Mouse (Mus musculus) layer of hippocampus, postnatal 14 days (tissue): Measurements from ENCODE around the gene Ttc8. TPM values are rescaled to one million over a fixed set of nuclear protein-coding genes. Genes with fewer than 3 reads are reported as not detected.
"Not testable (repeated sequence)": the region's sequence is repeated elsewhere in the genome, so short reads cannot be mapped to it uniquely, and the experiment has no call there.

Source experiments
- DNase-seq, 2 experiments: peaks; one replicate each; pipeline ENCODE4 v3.0.0; 2021 to 2022; ENCODE audit warnings: low spot score in 2 of 2, mixed read lengths in 1 of 2
- long read RNA-seq, 2 experiments: library from polyadenylated mRNA; stranded (forward); transcript quantifications; one replicate each; pipeline ENCODE4 v2.0.0; 2021
- total RNA-seq, 2 experiments: library from RNA; stranded (reverse); gene quantifications; 2 replicates each; pipeline ENCODE4 v1.2.3; 2021

Ttc8 gene
- 10 to 100 TPM; 29.7 to 29.8 TPM for total RNA-seq
- long read RNA-seq, experiment 1, transcript Ttc8-202 (14 exons, 2,272 nt): major isoform, 12 of 18 reads
- long read RNA-seq, experiment 1, partial matches to known transcripts: 0 of 18 reads
- long read RNA-seq, experiment 1, other reads (novel, unspliced or antisense): 5 of 18 reads
- long read RNA-seq, experiment 2, transcript Ttc8-202 (14 exons, 2,272 nt): major isoform, 18 of 21 reads
- long read RNA-seq, experiment 2, partial matches to known transcripts: 1 of 21 reads
- long read RNA-seq, experiment 2, other reads (novel, unspliced or antisense): 2 of 21 reads

GRCm38 (mm10) chr12:98920194-98920991, at the start of gene Ttc8:
Gene Ttc8 (plus strand): TSS chr12:98920574.
- DNase-seq: peak; percentile 88 to 95

GRCm38 (mm10) chr12:98872836-98873235, 47.5 kb upstream of the Ttc8 start:
- no peak for DNase-seq

- no peak for DNase-seq
Observed at GRCm38 (mm10) chr12:98875216-98875615, 45.2 kb upstream of the Ttc8 start.

GRCm38 (mm10) chr12:98878693-98879092, 41.7 kb upstream of the Ttc8 start:
- DNase-seq: no peak

- DNase-seq: no peak
Observed at GRCm38 (mm10) chr12:98881796-98882195, 38.6 kb upstream of the Ttc8 start.

GRCm38 (mm10) chr12:98884515-98884914, 35.9 kb upstream of the Ttc8 start:
- no peak for DNase-seq

- DNase-seq: no peak
Observed at GRCm38 (mm10) chr12:98896761-98897160, 23.6 kb upstream of the Ttc8 start.

- no peak for DNase-seq
Observed at GRCm38 (mm10) chr12:98899676-98900075, 20.7 kb upstream of the Ttc8 start.

GRCm38 (mm10) chr12:98900341-98900880, 20.0 kb upstream of the Ttc8 start:
- peak in 1 of 2 experiments; percentile 35 for DNase-seq

GRCm38 (mm10) chr12:98900881-98901801, 19.2 kb upstream of the Ttc8 start, which contains the start of gene Eml5:
Gene Eml5 (minus strand): TSS chr12:98901484.
- DNase-seq: peak; percentile 75 to 83

GRCm38 (mm10) chr12:98905466-98905865, 14.9 kb upstream of the Ttc8 start:
- no peak for DNase-seq

GRCm38 (mm10) chr12:98910096-98910495, 10.3 kb upstream of the Ttc8 start:
- no peak for DNase-seq

GRCm38 (mm10) chr12:98931174-98931573, 10.8 kb downstream of the Ttc8 start:
- no peak for DNase-seq

GRCm38 (mm10) chr12:98932441-98932840, 12.1 kb downstream of the Ttc8 start:
- DNase-seq: no peak

- DNase-seq: no peak
Observed at GRCm38 (mm10) chr12:98932856-98933255, 12.5 kb downstream of the Ttc8 start.

- not testable (repeated sequence) for DNase-seq
Observed at GRCm38 (mm10) chr12:98951295-98951694, 30.9 kb downstream of the Ttc8 start.

GRCm38 (mm10) chr12:98956951-98957350, 36.6 kb downstream of the Ttc8 start:
- DNase-seq: peak in 1 of 2 experiments; percentile 52

GRCm38 (mm10) chr12:98957455-98957854, 37.1 kb downstream of the Ttc8 start:
- no peak for DNase-seq

GRCm38 (mm10) chr12:98961008-98961407, 40.6 kb downstream of the Ttc8 start:
- no peak for DNase-seq

GRCm38 (mm10) chr12:98961415-98961814, 41.0 kb downstream of the Ttc8 start:
- DNase-seq: peak; percentile 18 to 34
